Mouse (Mus musculus): ENCODE results near the gene Ppm1e. TPM values are rescaled to one million over a fixed set of nuclear protein-coding genes. Genes with fewer than 3 reads are reported as not detected.

Ppm1e gene
- polyA plus RNA-seq, 1 experiment, result 0.70 TPM

GRCm38 (mm10) chr11:87384551-87384950 is 25.7 kb upstream of the Ppm1e start:
- Histone ChIP-seq H3K36me3 (ENCODE audit: control insufficient read depth, insufficient read depth, low read length) (no peaks in the 10 kb centered on the region), H3K27me3 (replicated peaks; ENCODE audit: control insufficient read depth, insufficient read depth, low read length) (no peaks in the 10 kb centered on the region), H3K4me1 (ENCODE audit: control insufficient read depth, insufficient read depth, low read length) (no peaks in the 10 kb centered on the region), H3K27ac (ENCODE audit: insufficient read depth, low read depth, low read length) (no peak overlapping the region), H3K4me3 (ENCODE audit: insufficient read depth, low read depth, low read length) (no peak overlapping the region)
- 96% methylated on average over 4 of the region's 4 CpGs for WGBS
- DNase-seq, result no peak
- TF ChIP-seq POLR2A (IDR thresholded peaks at IDR 0.05; ENCODE audit: low read depth, low read length), result no peak
- TF ChIP-seq CTCF (conservative IDR thresholded peaks at IDR 0.05; ENCODE audit: insufficient read depth, insufficient read length, low read depth, low read length), result no peak

- 73% methylated on average over 9 of the region's 9 CpGs for WGBS
- H3K4me1 ChIP-seq (ENCODE audit: control insufficient read depth, insufficient read depth, low read length), result no peaks in the 10 kb centered on the region
- no peaks in the 10 kb centered on the region for H3K27me3 ChIP-seq (replicated peaks; ENCODE audit: control insufficient read depth, insufficient read depth, low read length)
- H3K36me3 ChIP-seq (ENCODE audit: control insufficient read depth, insufficient read depth, low read length), result no peaks in the 10 kb centered on the region
- H3K4me3 ChIP-seq (ENCODE audit: insufficient read depth, low read depth, low read length), result no peak overlapping the region
- no peak for DNase-seq
- no peak overlapping the region for H3K27ac ChIP-seq (ENCODE audit: insufficient read depth, low read depth, low read length)
- TF ChIP-seq POLR2A (IDR thresholded peaks at IDR 0.05; ENCODE audit: low read depth, low read length) (no peak), CTCF (conservative IDR thresholded peaks at IDR 0.05; ENCODE audit: insufficient read depth, insufficient read length, low read depth, low read length) (no peak)
Observed at GRCm38 (mm10) chr11:87367865-87368580, 9.2 kb upstream of the Ppm1e start.

- no peak for TF ChIP-seq POLR2A (IDR thresholded peaks at IDR 0.05; ENCODE audit: low read depth, low read length)
- no peak for TF ChIP-seq CTCF (conservative IDR thresholded peaks at IDR 0.05; ENCODE audit: insufficient read depth, insufficient read length, low read depth, low read length)
- no peak for DNase-seq
- WGBS, result 86% methylated on average over 7 of the region's 7 CpGs
- Histone ChIP-seq H3K4me3 (ENCODE audit: insufficient read depth, low read depth, low read length) (no peak overlapping the region), H3K36me3 (ENCODE audit: control insufficient read depth, insufficient read depth, low read length) (no peaks in the 10 kb centered on the region), H3K27me3 (replicated peaks; ENCODE audit: control insufficient read depth, insufficient read depth, low read length) (no peaks in the 10 kb centered on the region), H3K4me1 (ENCODE audit: control insufficient read depth, insufficient read depth, low read length) (no peaks in the 10 kb centered on the region), H3K27ac (ENCODE audit: insufficient read depth, low read depth, low read length) (no peak overlapping the region)
Observed at GRCm38 (mm10) chr11:87367061-87367460, 8.2 kb upstream of the Ppm1e start.

GRCm38 (mm10) chr11:87365120-87365519 is 6.3 kb upstream of the Ppm1e start:
- peaks cover 1% of the 10 kb centered on the region; the same call in 1 of the 2 replicates for H3K27me3 ChIP-seq (replicated peaks; ENCODE audit: control insufficient read depth, insufficient read depth, low read length)
- no peak for DNase-seq
- TF ChIP-seq POLR2A (IDR thresholded peaks at IDR 0.05; ENCODE audit: low read depth, low read length), result no peak
- TF ChIP-seq CTCF (conservative IDR thresholded peaks at IDR 0.05; ENCODE audit: insufficient read depth, insufficient read length, low read depth, low read length), result no peak
- H3K4me3 ChIP-seq (ENCODE audit: insufficient read depth, low read depth, low read length), result no peak overlapping the region
- no peak overlapping the region for H3K27ac ChIP-seq (ENCODE audit: insufficient read depth, low read depth, low read length)
- 90% methylated on average over 5 of the region's 5 CpGs for WGBS
- no peaks in the 10 kb centered on the region for H3K4me1 ChIP-seq (ENCODE audit: control insufficient read depth, insufficient read depth, low read length)
- no peaks in the 10 kb centered on the region for H3K36me3 ChIP-seq (ENCODE audit: control insufficient read depth, insufficient read depth, low read length)

DNA sequence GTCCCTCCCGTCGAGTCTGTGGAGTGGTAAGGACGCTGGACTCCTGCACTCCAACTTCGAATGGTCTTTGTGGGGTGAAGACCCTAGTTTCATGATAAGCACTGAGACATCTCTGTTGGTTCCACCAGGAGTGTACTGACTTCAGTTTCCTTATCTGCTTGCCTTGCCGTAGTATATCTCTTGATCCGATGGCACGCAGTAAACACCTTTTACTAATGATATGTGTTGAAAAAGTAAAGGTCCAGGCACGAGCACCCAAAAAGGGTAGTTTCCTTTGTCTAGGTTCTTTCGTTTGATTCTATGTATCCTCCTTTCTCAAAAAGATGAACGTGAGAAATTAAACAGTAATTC is 414 bp upstream of the Ppm1e start:
- Histone ChIP-seq H3K36me3 (ENCODE audit: control insufficient read depth, insufficient read depth, low read length) (no peaks in the 10 kb centered on the region), H3K4me1 (ENCODE audit: control insufficient read depth, insufficient read depth, low read length) (peaks cover 3% of the 10 kb centered on the region; the same call in 1 of the 2 replicates), H3K4me3 (ENCODE audit: insufficient read depth, low read depth, low read length) (peak overlapping the region; percentile 92), H3K27me3 (replicated peaks; ENCODE audit: control insufficient read depth, insufficient read depth, low read length) (peaks cover 5% of the 10 kb centered on the region), H3K27ac (ENCODE audit: insufficient read depth, low read depth, low read length) (no peak overlapping the region)
- 12% methylated on average over 10 of the region's 10 CpGs for WGBS
- DNase-seq, result no peak
- TF ChIP-seq CTCF (conservative IDR thresholded peaks at IDR 0.05; ENCODE audit: insufficient read depth, insufficient read length, low read depth, low read length), result no peak
- no peak for TF ChIP-seq POLR2A (IDR thresholded peaks at IDR 0.05; ENCODE audit: low read depth, low read length)

GRCm38 (mm10) chr11:87357317-87358300 is 1.2 kb downstream of the Ppm1e start:
- TF ChIP-seq CTCF (conservative IDR thresholded peaks at IDR 0.05; ENCODE audit: insufficient read depth, insufficient read length, low read depth, low read length), result no peak
- no peak for TF ChIP-seq POLR2A (IDR thresholded peaks at IDR 0.05; ENCODE audit: low read depth, low read length)
- 8% methylated on average over 31 of the region's 31 CpGs for WGBS
- peak; percentile 8 for DNase-seq

DNA sequence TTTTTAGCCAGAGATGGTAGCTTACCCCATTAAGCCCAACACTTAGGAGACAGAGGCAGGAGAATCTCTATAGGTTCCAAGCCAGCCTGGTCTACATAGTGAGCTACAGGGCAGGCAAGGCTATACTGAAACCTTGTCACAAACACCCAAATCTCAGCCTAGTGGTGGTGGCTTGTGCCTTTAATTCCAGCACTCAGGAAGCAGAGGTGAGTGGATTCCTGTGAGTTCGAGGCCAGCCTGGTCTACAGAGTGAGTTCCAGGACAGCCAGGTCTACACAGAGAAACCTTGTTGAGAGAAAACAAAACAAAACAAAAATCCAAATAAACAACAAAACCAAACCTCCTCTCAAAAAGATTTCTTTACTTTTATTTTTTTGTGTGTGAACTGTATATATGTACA is 4.0 kb downstream of the Ppm1e start:
- no peak overlapping the region for H3K4me3 ChIP-seq (ENCODE audit: insufficient read depth, low read depth, low read length)
- peaks cover 3% of the 10 kb centered on the region; the same call in 1 of the 2 replicates for H3K4me1 ChIP-seq (ENCODE audit: control insufficient read depth, insufficient read depth, low read length)
- H3K27me3 ChIP-seq (replicated peaks; ENCODE audit: control insufficient read depth, insufficient read depth, low read length), result peaks cover 3% of the 10 kb centered on the region
- no peak overlapping the region for H3K27ac ChIP-seq (ENCODE audit: insufficient read depth, low read depth, low read length)
- DNase-seq, result no peak
- TF ChIP-seq POLR2A (IDR thresholded peaks at IDR 0.05; ENCODE audit: low read depth, low read length) (no peak), CTCF (conservative IDR thresholded peaks at IDR 0.05; ENCODE audit: insufficient read depth, insufficient read length, low read depth, low read length) (no peak)
- WGBS, result 96% methylated on average over 1 of the region's 1 CpGs
- H3K36me3 ChIP-seq (ENCODE audit: control insufficient read depth, insufficient read depth, low read length), result no peaks in the 10 kb centered on the region

More at GRCm38 (mm10) chr11:87357317-87358300, 1.2 kb downstream of the Ppm1e start:
- Histone ChIP-seq H3K36me3 (ENCODE audit: control insufficient read depth, insufficient read depth, low read length) (no peaks in the 10 kb centered on the region), H3K4me3 (ENCODE audit: insufficient read depth, low read depth, low read length) (peak overlapping the region; percentile 92), H3K4me1 (ENCODE audit: control insufficient read depth, insufficient read depth, low read length) (peaks cover 3% of the 10 kb centered on the region; the same call in 1 of the 2 replicates), H3K27ac (ENCODE audit: insufficient read depth, low read depth, low read length) (no peak overlapping the region), H3K27me3 (replicated peaks; ENCODE audit: control insufficient read depth, insufficient read depth, low read length) (peaks cover 5% of the 10 kb centered on the region)
